Mouse (Mus musculus): Measurements from ENCODE around the gene AI481877.
"Not testable (repeated sequence)": the region's sequence is repeated elsewhere in the genome, so short reads cannot be mapped to it uniquely, and the experiment has no call there.

AI481877 gene

GRCm38 (mm10) chr4:59138507-59139033 is at the start of gene AI481877:
TSS of gene AI481877 (minus strand) at chr4:59138983.
- not testable (repeated sequence) for DNase-seq

GRCm38 (mm10) chr4:59188474-59188801 is 49.7 kb upstream of the AI481877 start:
- no peak for DNase-seq

- DNase-seq: peak in 1 of 2 experiments; percentile 54
These were observed 48.5 kb upstream of the AI481877 start for GRCm38 (mm10) chr4:59187289-59187688.

- no peak for DNase-seq
These were observed 46.9 kb upstream of the AI481877 start for GRCm38 (mm10) chr4:59185671-59186070.

DNA sequence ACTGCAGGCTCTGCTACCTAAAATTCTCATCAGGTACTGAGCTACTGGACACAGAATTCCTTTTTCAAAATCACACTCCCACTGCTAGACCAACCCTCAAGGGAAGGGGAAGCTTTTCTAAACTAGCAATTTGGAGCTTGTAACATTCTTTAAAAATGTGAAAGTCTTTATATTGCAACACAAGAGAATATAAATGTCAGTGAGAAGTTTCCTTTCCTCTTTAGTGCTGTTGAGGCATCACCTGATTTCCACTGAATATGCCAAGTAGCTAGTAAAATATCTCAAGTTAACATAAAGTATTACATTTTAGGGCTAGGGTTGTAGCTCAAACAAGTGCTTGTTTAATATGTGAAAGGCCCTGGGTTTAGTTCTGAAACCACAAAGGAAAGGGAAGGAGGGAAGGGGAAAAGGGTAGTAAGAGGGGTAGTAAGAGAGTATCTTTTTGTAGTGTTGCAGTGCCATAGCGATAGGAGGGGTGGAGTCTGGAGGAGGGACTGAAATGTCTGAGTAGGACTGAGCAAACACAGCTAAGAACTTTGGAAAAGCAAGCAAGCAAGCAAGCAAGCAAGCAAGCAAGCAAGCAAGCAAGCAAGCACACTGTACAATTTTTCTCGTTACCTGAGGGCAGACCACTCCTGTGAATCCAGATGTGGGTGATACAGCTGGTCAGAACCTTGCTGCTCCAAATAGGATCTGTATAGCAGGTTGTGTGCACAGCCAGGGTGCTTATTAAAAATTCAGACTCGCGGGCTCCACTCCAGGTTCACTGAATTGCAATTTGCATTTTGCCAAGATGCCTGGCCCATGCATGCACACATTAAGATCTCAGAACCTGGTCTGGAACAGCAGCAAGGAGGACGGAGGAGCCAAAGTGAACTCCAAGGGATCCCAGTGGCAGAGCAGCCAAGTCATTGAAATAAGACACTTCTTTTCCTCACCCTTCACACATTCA is 42.8 kb upstream of the AI481877 start:
- DNase-seq: no peak

DNA sequence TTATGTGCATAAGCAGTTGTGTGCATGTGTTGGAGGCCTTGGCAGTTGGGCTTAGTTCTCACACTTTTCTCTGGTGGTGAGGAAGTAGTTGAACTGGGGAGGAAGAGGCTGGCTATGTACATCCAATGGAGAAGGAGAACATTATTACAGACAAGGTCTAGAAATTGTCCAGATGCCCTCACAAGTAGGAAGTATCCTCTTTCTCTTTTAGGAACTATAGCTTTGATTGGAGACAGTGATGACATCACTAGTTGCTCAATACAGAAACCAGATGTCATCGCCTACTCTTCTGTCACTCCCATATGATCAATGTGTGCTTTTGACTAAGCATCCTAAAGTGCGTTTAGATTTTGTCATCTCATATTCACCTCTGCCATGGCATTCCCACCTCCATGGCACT is 38.8 kb upstream of the AI481877 start:
- DNase-seq: no peak

GRCm38 (mm10) chr4:59175929-59176328 is 37.1 kb upstream of the AI481877 start:
- no peak for DNase-seq

DNA sequence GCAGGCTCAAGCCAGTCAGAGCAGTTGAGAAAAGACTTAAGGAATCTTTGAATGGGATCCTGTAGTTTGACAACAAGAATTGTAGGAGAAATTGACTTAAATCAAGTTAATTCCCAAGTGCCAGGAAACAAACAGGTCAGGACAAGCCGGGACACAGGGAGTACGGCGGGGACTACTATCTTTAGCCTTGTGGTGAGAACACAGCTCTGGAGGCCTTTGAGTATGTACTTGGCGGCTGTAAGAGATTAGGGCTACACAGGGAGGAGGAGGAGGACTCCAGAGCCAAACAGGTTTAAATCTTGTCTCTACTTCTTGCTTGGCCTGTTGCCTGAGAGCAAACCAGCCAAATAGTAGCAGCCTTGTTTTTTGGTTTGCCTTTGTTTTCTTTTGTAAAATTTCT is 36.2 kb upstream of the AI481877 start:
- no peak for DNase-seq

GRCm38 (mm10) chr4:59173181-59173922 is 34.6 kb upstream of the AI481877 start:
- no peak for DNase-seq

DNA sequence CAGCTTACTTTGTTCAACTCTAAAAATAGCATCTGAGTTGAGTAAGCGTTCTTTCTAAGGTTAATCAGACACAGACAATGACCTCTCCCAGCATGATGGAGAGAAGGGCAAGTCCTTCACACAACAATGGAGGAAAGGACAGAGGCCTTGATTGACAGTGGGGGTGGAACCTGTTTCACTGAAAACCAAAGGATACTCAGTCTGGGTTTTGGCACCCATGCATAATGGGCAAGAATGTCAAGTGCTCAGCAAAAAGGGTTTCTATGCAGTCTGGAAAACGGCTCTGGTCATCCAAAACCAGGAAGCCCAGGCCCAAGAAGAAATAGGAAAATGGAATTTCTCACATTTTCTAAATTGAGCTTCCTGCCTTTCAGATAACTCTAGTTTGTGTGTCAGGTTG is 33.8 kb upstream of the AI481877 start:
- DNase-seq: no peak

- no peak for DNase-seq
These were observed 31.2 kb upstream of the AI481877 start for GRCm38 (mm10) chr4:59169981-59170380.

- no peak for DNase-seq
These were observed 28.6 kb upstream of the AI481877 start for GRCm38 (mm10) chr4:59167251-59167847.

GRCm38 (mm10) chr4:59164034-59164433 is 25.3 kb upstream of the AI481877 start:
- DNase-seq: no peak

DNA sequence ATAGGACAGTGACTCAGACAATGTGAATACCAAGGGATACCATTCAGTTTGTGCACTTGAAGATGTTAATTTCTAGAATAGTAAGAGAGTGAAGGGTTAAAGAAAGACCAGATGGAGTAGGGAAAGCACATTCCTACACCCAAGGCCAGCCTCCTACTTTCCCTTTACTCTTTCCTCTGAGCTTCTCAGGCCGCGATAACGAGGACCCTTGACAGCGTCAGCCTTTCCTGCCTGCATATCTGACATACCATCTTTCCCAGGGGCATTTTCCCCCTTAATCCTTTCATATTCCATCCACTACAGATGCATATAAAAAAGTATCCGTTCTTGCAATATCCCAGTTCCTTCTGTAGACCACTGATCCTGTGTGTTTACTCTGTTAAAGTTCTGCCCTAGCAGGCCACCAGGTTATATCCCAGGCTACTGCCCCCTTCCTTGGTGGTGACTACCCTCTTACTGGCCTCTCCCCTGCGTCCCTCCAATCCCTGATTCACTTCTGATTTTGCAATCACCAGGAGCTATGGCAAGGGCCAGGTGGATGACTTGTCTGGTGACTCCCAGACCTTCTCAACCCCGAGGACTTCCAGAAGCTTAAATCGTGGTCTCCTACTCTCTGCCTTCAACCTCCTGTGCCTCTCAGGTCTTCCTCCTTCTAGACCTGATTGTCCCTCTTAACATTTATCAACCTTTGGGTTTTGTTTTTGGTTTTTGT is 22.3 kb upstream of the AI481877 start:
- no peak for DNase-seq

DNA sequence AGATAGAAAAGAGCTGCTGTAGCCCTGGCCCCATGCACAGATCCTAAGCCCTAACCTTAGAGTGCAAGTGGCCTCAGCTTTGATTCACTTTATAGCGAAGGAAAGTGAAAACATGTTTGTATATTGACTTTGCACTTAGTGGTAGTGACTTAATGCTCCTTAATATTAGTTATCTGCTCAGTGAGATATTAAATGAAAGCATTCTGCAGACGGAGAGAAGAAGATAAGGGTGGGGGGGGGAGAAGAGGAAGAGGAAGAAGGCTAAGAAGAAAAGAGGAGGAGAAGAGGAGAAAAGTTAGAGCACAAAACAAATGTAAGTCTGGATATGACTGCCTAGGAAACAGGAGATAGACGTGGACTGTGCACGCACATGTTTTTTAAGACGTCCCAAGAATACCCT is 21.5 kb upstream of the AI481877 start:
- no peak for DNase-seq

DNA sequence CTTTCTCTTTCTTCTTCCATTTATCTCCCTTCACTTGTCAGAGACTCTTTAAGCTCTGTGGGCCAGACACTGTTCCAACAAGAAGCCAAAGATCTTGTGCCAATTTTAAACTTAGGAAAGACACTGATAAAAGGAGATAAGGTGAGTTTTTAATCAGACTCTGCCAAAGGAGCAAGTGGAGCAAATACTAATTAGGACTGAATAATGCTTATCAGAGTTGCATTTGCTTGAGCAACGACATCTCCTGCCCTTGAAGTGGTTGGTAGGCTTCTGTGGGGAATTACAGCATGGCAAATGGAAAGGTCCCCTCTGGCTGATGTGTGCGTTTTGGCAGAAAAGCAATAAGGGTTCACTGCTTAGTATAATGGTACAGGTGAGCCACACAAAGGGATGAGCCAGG is 18.9 kb upstream of the AI481877 start:
- no peak for DNase-seq

DNA sequence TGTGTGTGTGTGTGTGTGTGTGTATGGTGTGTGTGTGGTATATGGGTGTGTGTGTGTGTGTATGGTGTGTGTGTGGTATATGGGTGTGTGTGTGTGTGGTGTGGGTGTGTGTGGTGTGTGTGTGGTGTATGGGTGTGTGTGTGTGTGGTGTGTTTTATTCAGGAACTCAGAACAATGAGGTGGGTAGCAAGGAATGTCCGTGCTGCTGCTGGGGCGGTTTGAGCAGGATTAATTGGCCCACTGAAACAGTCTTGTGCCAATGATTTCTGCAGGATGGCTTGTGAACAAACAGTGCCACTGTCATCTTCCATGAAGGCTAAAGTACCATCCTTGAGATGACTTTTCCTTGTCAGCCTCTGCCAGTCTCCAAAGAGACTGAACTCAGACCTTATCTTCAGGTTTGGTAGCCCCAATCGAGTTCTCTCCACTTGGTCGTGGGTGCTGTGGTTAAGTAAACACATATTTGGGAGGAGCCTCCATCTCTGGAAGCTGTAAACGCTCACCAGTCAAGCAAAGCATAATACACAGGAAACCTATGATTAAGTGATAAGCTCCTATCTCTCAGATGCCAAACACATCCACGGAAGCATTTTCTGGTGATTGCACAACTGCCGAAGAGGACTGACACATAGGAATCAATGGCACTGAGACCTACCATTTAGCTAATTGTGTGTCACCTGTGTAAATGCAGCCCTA is 18.3 kb upstream of the AI481877 start:
- DNase-seq: no peak

- DNase-seq: no peak
These were observed 13.2 kb upstream of the AI481877 start for GRCm38 (mm10) chr4:59151953-59152352.

DNA sequence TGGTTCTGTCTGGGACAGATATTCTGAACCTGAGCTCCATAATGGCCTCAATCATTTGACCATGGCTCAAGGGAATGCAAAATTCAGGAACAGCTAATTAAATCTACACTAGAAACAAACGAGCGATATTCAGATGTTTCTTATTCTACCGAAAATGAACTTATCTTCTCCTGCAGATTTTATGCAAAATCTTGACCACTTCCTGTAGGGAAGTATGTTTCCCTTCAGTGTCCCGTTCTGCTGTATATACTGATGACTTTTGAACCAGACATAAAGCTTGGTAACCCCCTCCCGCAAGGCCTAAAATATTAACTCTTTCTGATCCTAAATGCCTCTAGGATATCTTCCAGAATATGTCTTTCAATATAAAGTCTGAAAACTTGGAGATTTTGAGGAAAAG is 12.1 kb upstream of the AI481877 start:
- no peak for DNase-seq

GRCm38 (mm10) chr4:59149043-59149442 is 10.3 kb upstream of the AI481877 start:
- no peak for DNase-seq

DNA sequence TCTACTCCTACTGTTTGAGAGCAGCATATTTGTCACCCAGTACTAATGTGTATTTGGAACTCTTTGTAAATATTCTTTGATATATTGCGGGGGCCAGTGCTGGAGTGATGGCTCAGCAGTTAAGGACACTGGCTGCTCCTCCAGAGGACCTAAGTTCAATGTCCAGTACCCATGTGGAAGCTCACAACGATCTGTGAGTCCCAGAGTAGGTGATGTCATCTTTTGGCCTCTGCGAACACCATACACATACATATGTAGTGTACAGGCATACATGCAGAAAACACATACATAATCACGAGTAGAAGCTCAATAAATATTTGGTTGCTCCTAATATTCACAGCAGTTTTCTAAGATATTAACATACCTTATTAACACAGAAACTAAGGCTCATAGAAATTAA is 9.8 kb downstream of the AI481877 start:
- no peak for DNase-seq

- DNase-seq: no peak
These were observed 13.7 kb downstream of the AI481877 start for GRCm38 (mm10) chr4:59125053-59125452.

Measured in kidney, postnatal 25 days (tissue).